Mouse (Mus musculus): Measurements from ENCODE around the gene Aup1.

DNA sequence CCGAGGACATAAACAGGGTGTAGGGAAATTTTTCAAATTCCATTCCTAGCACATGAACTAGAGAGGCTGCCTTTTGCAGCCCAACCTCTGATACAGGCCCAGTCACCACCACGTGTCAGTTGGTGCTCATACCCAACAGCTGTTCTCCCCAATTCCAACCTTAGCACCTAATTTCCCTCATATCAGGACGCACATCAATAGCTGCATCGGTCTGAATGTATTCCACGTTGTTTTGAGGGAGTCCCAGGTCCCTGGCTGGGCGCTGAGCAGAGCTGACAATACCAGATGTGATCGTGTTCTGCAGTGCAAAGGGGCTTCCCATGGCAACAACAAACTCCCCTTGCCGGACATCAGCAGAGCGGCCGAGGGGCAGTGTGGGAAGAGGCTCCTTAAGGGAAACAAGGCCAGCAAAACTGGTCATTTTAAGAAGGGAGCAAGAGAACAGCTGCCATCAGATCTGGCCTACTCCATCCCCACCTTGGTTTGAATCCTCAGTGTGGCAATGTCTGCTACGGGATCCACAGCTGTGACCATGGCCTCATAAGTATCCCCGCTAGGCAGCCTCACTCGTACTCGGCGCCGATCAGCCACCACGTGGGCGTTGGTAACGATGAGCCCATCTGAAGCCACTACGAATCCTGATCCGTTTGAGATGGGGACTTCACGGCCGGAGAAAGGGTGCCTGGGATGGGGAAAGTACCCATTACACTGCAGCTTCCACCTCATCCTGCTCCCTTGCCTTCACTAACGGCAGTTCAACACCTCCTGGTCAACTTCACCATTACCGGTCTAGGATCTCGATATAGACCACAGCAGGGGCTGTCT is 973 bp upstream of the Aup1 start:
- TF ChIP-seq CTCF (IDR thresholded peaks at IDR 0.05; ENCODE audit: low read depth), result no peak
- TF ChIP-seq EP300 (optimal IDR thresholded peaks at IDR 0.05), result no peak

All from stomach, postnatal 0 days (tissue).